Mouse (Mus musculus): ENCODE results near the gene Hvcn1. TPM values are rescaled to one million over a fixed set of nuclear protein-coding genes. Genes with fewer than 3 reads are reported as not detected.

Gene Hvcn1
- polyA plus RNA-seq, 1 experiment from 2014 or later = 6.0 TPM

GRCm38 (mm10) chr5:122221085-122221484, 14.5 kb downstream of the Hvcn1 start:
- Histone ChIP-seq H3K36me3 (ENCODE audit: control insufficient read depth, insufficient read depth, low read length) (no peaks in the 10 kb centered on the region), H3K9ac (ENCODE audit: low read length) (no peak overlapping the region), H3K4me2 (ENCODE audit: low read depth, severe bottlenecking) (no peak overlapping the region), H3K4me3 (ENCODE audit: low read depth, low read length) (no peak overlapping the region), H3K4me1 (ENCODE audit: control insufficient read depth, insufficient read depth, low read length) (peaks cover 5% of the 10 kb centered on the region; the same call in 1 of the 2 replicates), H3K27me3 (ENCODE audit: control insufficient read depth, insufficient read depth, low read length) (no peaks in the 10 kb centered on the region), H3K27ac (replicated peaks; ENCODE audit: low read depth, low read length) (no peak overlapping the region), H3K9me3 (ENCODE audit: control insufficient read depth, low read length) (no peaks in the 10 kb centered on the region)
- no peak for ATAC-seq (ENCODE audit: insufficient number of reproducible peaks, low FRiP score, low TSS enrichment, low read depth)
- WGBS = 89% methylated on average over 4 of the region's 4 CpGs
- no peak for DNase-seq (ENCODE audit: low spot score)

- H3K36me3 ChIP-seq (ENCODE audit: control insufficient read depth, insufficient read depth, low read length) = no peaks in the 10 kb centered on the region
- WGBS = 92% methylated on average over 2 of the region's 2 CpGs
- ATAC-seq (ENCODE audit: insufficient number of reproducible peaks, low FRiP score, low TSS enrichment, low read depth) (no peak), DNase-seq (ENCODE audit: low spot score) (no peak)
- H3K27ac ChIP-seq (replicated peaks; ENCODE audit: low read depth, low read length) = no peak overlapping the region
- H3K9me3 ChIP-seq (ENCODE audit: control insufficient read depth, low read length) = peaks cover 3% of the 10 kb centered on the region; the same call in 1 of the 2 replicates
- no peak overlapping the region for H3K9ac ChIP-seq (ENCODE audit: low read length)
- no peak overlapping the region for H3K4me2 ChIP-seq (ENCODE audit: low read depth, severe bottlenecking)
- peaks cover 5% of the 10 kb centered on the region; the same call in 1 of the 2 replicates for H3K4me1 ChIP-seq (ENCODE audit: control insufficient read depth, insufficient read depth, low read length)
- H3K27me3 ChIP-seq (ENCODE audit: control insufficient read depth, insufficient read depth, low read length) = no peaks in the 10 kb centered on the region
- H3K4me3 ChIP-seq (ENCODE audit: low read depth, low read length) = no peak overlapping the region
Measured at GRCm38 (mm10) chr5:122224291-122224690, 17.7 kb downstream of the Hvcn1 start.

- no peak for DNase-seq (ENCODE audit: low spot score)
- Histone ChIP-seq H3K36me3 (ENCODE audit: control insufficient read depth, insufficient read depth, low read length) (no peaks in the 10 kb centered on the region), H3K4me2 (ENCODE audit: low read depth, severe bottlenecking) (no peak overlapping the region), H3K4me1 (ENCODE audit: control insufficient read depth, insufficient read depth, low read length) (no peaks in the 10 kb centered on the region; the same call in 1 of the 2 replicates), H3K9ac (ENCODE audit: low read length) (no peak overlapping the region), H3K27me3 (ENCODE audit: control insufficient read depth, insufficient read depth, low read length) (no peaks in the 10 kb centered on the region), H3K27ac (replicated peaks; ENCODE audit: low read depth, low read length) (no peak overlapping the region), H3K9me3 (ENCODE audit: control insufficient read depth, low read length) (peaks cover 3% of the 10 kb centered on the region; the same call in 1 of the 2 replicates), H3K4me3 (ENCODE audit: low read depth, low read length) (no peak overlapping the region)
- no peak for ATAC-seq (ENCODE audit: insufficient number of reproducible peaks, low FRiP score, low TSS enrichment, low read depth)
- WGBS = 89% methylated on average over 2 of the region's 3 CpGs
Measured at GRCm38 (mm10) chr5:122228271-122228765, 21.7 kb downstream of the Hvcn1 start.

- no peak for DNase-seq (ENCODE audit: low spot score)
- H3K9ac ChIP-seq (ENCODE audit: low read length) = no peak overlapping the region
- no peak for ATAC-seq (ENCODE audit: insufficient number of reproducible peaks, low FRiP score, low TSS enrichment, low read depth)
- no peaks in the 10 kb centered on the region for H3K27me3 ChIP-seq (ENCODE audit: control insufficient read depth, insufficient read depth, low read length)
- no peaks in the 10 kb centered on the region; the same call in 1 of the 2 replicates for H3K4me1 ChIP-seq (ENCODE audit: control insufficient read depth, insufficient read depth, low read length)
- WGBS = 74% methylated on average over 3 of the region's 4 CpGs
- H3K9me3 ChIP-seq (ENCODE audit: control insufficient read depth, low read length) = peaks cover 3% of the 10 kb centered on the region; the same call in 1 of the 2 replicates
- H3K36me3 ChIP-seq (ENCODE audit: control insufficient read depth, insufficient read depth, low read length) = no peaks in the 10 kb centered on the region
- no peak overlapping the region for H3K4me2 ChIP-seq (ENCODE audit: low read depth, severe bottlenecking)
- H3K27ac ChIP-seq (replicated peaks; ENCODE audit: low read depth, low read length) = no peak overlapping the region
- H3K4me3 ChIP-seq (ENCODE audit: low read depth, low read length) = no peak overlapping the region
Measured at GRCm38 (mm10) chr5:122228772-122229171, 22.2 kb downstream of the Hvcn1 start.

- H3K4me2 ChIP-seq (ENCODE audit: low read depth, severe bottlenecking) = no peak overlapping the region
- DNase-seq (ENCODE audit: low spot score) (no peak), ATAC-seq (ENCODE audit: insufficient number of reproducible peaks, low FRiP score, low TSS enrichment, low read depth) (no peak)
- H3K27ac ChIP-seq (replicated peaks; ENCODE audit: low read depth, low read length) = no peak overlapping the region
- H3K9me3 ChIP-seq (ENCODE audit: control insufficient read depth, low read length) = peaks cover 3% of the 10 kb centered on the region; the same call in 1 of the 2 replicates
- H3K27me3 ChIP-seq (ENCODE audit: control insufficient read depth, insufficient read depth, low read length) = no peaks in the 10 kb centered on the region
- WGBS = 92% methylated on average over 4 of the region's 4 CpGs
- no peak overlapping the region for H3K9ac ChIP-seq (ENCODE audit: low read length)
- H3K36me3 ChIP-seq (ENCODE audit: control insufficient read depth, insufficient read depth, low read length) = no peaks in the 10 kb centered on the region
- H3K4me1 ChIP-seq (ENCODE audit: control insufficient read depth, insufficient read depth, low read length) = no peaks in the 10 kb centered on the region
- H3K4me3 ChIP-seq (ENCODE audit: low read depth, low read length) = no peak overlapping the region
Measured at GRCm38 (mm10) chr5:122230816-122231215, 24.2 kb downstream of the Hvcn1 start.

GRCm38 (mm10) chr5:122231431-122231830, 24.8 kb downstream of the Hvcn1 start:
- no peak overlapping the region for H3K4me2 ChIP-seq (ENCODE audit: low read depth, severe bottlenecking)
- 68% methylated on average over 6 of the region's 6 CpGs for WGBS
- H3K9ac ChIP-seq (ENCODE audit: low read length) = no peak overlapping the region
- no peak overlapping the region for H3K4me3 ChIP-seq (ENCODE audit: low read depth, low read length)
- no peaks in the 10 kb centered on the region for H3K36me3 ChIP-seq (ENCODE audit: control insufficient read depth, insufficient read depth, low read length)
- no peak for DNase-seq (ENCODE audit: low spot score)
- H3K9me3 ChIP-seq (ENCODE audit: control insufficient read depth, low read length) = peaks cover 3% of the 10 kb centered on the region; the same call in 1 of the 2 replicates
- no peak for ATAC-seq (ENCODE audit: insufficient number of reproducible peaks, low FRiP score, low TSS enrichment, low read depth)
- H3K27me3 ChIP-seq (ENCODE audit: control insufficient read depth, insufficient read depth, low read length) = no peaks in the 10 kb centered on the region
- H3K27ac ChIP-seq (replicated peaks; ENCODE audit: low read depth, low read length) = no peak overlapping the region
- H3K4me1 ChIP-seq (ENCODE audit: control insufficient read depth, insufficient read depth, low read length) = no peaks in the 10 kb centered on the region

GRCm38 (mm10) chr5:122232004-122232403, 25.4 kb downstream of the Hvcn1 start:
- Histone ChIP-seq H3K4me3 (ENCODE audit: low read depth, low read length) (no peak overlapping the region), H3K36me3 (ENCODE audit: control insufficient read depth, insufficient read depth, low read length) (no peaks in the 10 kb centered on the region), H3K27ac (replicated peaks; ENCODE audit: low read depth, low read length) (no peak overlapping the region), H3K9me3 (ENCODE audit: control insufficient read depth, low read length) (peaks cover 3% of the 10 kb centered on the region; the same call in 1 of the 2 replicates), H3K4me1 (ENCODE audit: control insufficient read depth, insufficient read depth, low read length) (no peaks in the 10 kb centered on the region), H3K9ac (ENCODE audit: low read length) (no peak overlapping the region), H3K27me3 (ENCODE audit: control insufficient read depth, insufficient read depth, low read length) (no peaks in the 10 kb centered on the region), H3K4me2 (ENCODE audit: low read depth, severe bottlenecking) (no peak overlapping the region)
- WGBS = 68% methylated on average over 5 of the region's 5 CpGs
- DNase-seq (ENCODE audit: low spot score) = no peak
- ATAC-seq (ENCODE audit: insufficient number of reproducible peaks, low FRiP score, low TSS enrichment, low read depth) = no peak

- H3K27me3 ChIP-seq (ENCODE audit: control insufficient read depth, insufficient read depth, low read length) = no peaks in the 10 kb centered on the region
- peaks cover 3% of the 10 kb centered on the region; the same call in 1 of the 2 replicates for H3K9me3 ChIP-seq (ENCODE audit: control insufficient read depth, low read length)
- no peak overlapping the region for H3K9ac ChIP-seq (ENCODE audit: low read length)
- no peak for DNase-seq (ENCODE audit: low spot score)
- H3K36me3 ChIP-seq (ENCODE audit: control insufficient read depth, insufficient read depth, low read length) = no peaks in the 10 kb centered on the region; the same call in 1 of the 2 replicates
- no peak for ATAC-seq (ENCODE audit: insufficient number of reproducible peaks, low FRiP score, low TSS enrichment, low read depth)
- no peak overlapping the region for H3K4me3 ChIP-seq (ENCODE audit: low read depth, low read length)
- WGBS = 91% methylated on average over 14 of the region's 14 CpGs
- H3K27ac ChIP-seq (replicated peaks; ENCODE audit: low read depth, low read length) = no peak overlapping the region
- no peaks in the 10 kb centered on the region for H3K4me1 ChIP-seq (ENCODE audit: control insufficient read depth, insufficient read depth, low read length)
- no peak overlapping the region for H3K4me2 ChIP-seq (ENCODE audit: low read depth, severe bottlenecking)
Measured at GRCm38 (mm10) chr5:122233077-122233581, 26.5 kb downstream of the Hvcn1 start.

All from limb, embryonic 11.5 days (tissue).